Mouse (Mus musculus) mouse embryonic stem cell (cell line): ENCODE measurements at regions not wholly inside any gene's neighbourhood (a gene's known extent, or its start where the extent isn't known, plus 50 kb on each side); places are given as distances from the start of the nearest gene placed in this dataset.

ENCODE experiments used
- in situ Hi-C, 2 experiments: fragments of 300-500 bp; cut with MboI; formaldehyde crosslinking; loops; 1 replicate in 1 of 2; 3 replicates in 1 of 2; pipeline ENCODE4 v1.14.3; 2019 to 2020; ENCODE audit warnings: low sequenced_read_pairs in 2 of 2, low pct_unique_long_range_greater_than_20kb in 1 of 2, mixed read lengths in 1 of 2; ENCODE audit not compliant: unreplicated experiment in 1 of 2

DNA sequence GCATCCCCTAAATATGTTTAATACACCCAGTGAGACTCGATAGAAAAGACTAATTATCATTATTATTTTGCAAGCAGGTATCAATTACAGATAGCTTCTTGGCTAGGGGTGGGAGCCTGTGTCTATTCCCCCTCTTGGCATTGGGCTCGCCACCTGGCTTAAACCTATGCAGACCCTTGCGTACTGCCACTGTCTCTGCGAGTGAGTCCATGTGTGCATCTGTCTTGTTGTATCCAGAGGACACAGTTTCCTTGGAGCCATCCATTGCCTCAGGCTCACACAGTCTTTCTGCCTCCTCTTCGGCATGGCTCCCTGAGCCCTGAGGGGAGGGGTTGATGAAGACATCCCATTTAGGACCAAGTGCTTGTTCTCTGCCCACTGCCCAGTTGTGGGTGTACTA lies 99.1 kb upstream of the Mrps22 start:
- in situ Hi-C loops, result no loop called here

DNA sequence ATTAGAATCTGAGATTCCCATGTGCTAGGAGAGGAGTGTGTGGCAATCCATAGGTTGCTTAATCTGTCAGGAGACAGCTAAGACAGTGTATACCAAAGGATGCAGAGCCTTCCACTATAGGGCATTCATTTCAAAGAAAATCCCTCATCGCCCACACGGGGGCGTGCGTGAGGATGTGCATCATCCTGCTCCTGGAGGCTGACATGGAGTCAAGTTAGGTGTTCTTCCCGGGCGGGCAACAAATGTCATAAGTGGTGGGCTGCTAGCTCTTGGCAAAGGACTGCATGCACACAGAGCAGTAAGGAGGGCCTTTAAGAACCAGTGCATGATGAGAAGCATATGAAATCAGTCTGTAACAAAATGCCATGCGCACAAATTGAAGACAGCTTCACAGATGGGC lies 95.7 kb upstream of the Mrps22 start:
- in situ Hi-C loops, result no loop called here

DNA sequence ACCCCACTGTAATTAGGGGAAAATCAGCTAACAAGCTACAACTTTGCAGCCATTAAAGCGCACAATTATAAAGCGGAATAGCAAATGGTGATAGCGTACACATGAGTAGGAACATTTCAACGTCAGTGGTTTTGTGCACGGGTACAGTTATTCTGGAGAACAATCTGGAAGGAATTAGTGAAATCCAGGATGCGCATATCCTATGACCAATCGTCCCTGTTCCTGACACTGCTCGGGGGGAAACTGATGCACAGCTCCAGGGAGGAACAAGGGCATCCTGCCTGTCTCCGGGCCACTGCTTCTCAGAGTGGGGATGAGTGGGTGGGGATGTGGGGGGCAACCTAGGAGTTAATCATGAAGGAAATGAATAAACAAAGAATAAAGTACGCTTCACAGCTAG lies 93.6 kb upstream of the Mrps22 start:
- in situ Hi-C loops, result no loop called here

DNA sequence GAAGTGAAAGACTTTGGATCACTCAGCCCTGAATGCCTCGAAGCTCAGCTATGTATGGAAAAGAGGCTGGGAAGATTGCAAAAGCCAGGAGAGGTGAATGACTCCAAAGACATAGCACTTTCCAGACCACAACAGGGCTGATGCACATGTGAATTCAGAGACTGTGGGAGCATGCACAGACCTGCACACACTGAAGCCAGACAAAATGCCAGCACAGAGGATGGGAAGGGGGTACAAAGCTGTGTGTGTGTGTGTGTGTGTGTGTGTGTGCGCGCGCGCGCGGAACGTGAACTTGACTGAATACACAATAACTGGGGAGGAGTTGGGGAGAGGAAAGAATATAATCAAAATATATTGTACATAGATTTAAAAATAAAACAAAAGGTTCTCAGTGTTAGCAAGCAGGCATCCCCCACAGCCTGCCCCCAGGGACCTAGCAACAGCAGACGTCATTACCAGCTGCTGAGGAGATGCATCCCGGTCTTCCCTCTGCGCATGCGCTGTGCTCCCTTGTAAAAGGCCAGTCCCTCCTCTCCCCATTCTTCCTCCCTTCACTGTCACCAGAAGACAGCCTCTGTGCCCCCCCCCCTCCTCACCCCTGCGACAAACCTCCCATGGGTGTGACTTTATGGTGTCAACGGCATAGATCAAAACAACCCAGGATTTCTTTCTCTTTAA lies 89.5 kb upstream of the Mrps22 start:
- in situ Hi-C loops, result no loop called here

DNA sequence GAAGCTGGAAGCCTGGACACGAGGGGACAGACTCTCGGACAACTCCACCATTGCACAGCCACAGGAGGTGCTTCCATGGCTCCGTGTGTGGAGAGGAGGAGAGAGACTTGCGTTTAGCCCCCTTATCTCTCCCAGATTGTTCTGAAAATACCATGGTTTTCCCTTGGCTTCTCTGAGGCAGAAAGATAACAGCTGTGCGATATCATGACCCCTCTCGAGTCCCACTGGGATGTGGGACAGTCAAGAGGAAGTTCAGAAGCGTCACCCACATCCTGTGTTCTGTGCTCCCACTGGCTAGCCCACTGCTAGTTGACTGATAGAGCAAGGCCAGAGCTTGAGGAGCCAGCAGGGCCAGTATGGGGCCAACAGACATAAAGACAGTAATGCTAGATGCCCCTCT lies 84.1 kb upstream of the Mrps22 start:
- in situ Hi-C loops, result no loop called here

- in situ Hi-C loops, result no loop called here
Observed at GRCm38 (mm10) chr9:98684336-98684735, 82.9 kb upstream of the Mrps22 start.

GRCm38 (mm10) chr9:98675612-98676011 lies 74.2 kb upstream of the Mrps22 start:
- in situ Hi-C loops, result no loop called here

GRCm38 (mm10) chr9:98673461-98674114 lies 72.1 kb upstream of the Mrps22 start:
- in situ Hi-C loops, result no loop called here

DNA sequence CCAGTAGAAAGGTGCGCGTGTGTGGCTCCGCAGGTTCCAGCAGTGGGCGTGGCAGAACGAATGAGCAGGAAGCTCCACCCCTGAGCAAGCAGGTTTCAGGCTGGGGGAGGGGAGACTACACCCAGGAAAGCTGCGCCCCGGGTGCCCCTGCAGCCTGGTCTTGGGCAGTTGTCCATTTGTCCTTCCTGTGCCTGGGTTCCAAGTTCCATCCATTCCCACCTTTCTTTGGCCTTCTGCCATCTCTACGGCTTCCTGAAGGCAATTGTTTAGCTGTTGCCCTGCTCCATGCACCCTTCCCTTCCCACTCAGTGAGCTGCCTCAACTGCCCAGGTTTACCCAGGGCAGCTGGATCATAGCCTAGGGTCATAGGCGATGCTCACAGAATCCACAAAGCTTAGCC lies 70.9 kb upstream of the Mrps22 start:
- in situ Hi-C loops, result no loop called here

DNA sequence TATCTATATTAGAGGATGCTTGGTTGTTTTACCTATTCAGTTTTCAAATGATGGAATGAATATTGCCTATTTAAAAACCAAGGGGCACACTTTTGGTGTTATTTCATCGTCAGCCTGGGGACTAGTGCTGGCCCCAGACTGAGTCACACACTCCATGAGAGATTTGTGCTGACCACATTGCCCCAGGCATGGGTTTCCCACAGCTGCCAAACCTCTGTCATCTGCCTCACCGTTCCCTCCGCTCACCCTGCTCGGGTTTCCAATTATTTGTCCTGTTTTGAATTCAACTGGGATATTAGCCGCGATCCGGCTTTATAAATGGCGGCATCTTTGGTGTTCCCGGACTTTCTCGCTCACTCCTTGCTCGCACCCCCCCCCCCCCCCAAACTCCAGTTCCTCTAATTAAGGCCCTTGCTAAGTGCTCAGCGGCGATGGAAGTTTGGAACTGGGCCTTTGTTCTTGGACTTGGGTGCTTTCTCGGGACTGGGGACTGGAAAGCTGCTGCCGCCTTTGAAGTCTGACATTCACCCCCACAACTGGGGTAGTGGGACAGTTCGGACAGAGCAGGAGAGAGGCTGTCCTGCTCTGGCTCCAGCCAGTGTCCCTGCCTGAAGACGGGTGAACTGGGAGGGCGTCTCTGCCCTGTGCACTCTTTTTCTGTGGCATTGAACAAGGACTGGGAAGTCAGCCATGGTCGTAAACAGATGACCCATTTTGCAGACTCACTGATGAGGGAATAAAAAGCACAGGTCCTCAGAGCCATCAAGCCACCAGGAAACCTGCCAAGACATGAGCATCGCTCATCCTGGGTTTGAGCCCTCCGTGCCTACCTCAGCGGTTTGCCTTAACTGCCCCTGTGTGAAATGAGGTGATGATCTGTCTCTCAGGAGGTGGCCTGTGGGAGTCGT lies 67.2 kb upstream of the Mrps22 start:
- in situ Hi-C loops, result no loop called here

- in situ Hi-C loops, result no loop called here
Observed at GRCm38 (mm10) chr9:98667072-98667471, 65.6 kb upstream of the Mrps22 start.

DNA sequence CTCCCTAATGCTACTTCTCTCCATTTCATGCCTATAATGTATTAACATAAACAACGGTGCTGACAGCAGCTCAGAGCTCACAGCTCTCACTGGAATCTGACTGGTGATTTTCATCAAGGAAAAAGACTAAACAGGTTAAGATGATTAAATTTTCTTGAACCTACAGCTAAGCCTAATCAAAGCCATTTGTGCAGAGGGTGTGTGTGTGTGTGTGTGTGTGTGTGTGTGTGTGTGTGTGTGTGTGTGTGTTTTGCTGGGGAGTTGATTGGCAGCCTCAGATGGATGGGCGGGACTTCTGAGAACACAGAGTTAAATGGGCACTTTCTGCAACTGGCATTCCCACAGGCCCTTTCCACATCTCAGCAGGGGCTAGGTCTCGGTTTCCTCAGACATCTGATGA lies 61.6 kb upstream of the Mrps22 start:
- in situ Hi-C loops, result no loop called here

- in situ Hi-C loops, result no loop called here
Observed at GRCm38 (mm10) chr9:98651681-98652080, 50.2 kb upstream of the Mrps22 start.
